ENCODE assay signal across 8 mouse cellular contexts in genomic region chr5:64806600-64806999, GRCm38 (mm10). TPM values are rescaled to one million over a fixed set of nuclear protein-coding genes. Genes with fewer than 3 reads are reported as not detected.
DNase-seq lines count a peak whose midpoint lies in the region; ATAC-seq and TF ChIP-seq lines count a peak whose summit lies in the region.

No protein-coding gene starts in this region.

- no peak for ATAC-seq in embryonic facial prominence, embryonic 12.5 days (ENCODE audit: insufficient number of reproducible peaks, insufficient read depth, low FRiP score, low TSS enrichment)
- no peak for ATAC-seq in intestine, embryonic 15.5 days

- H3K27ac ChIP-seq in layer of hippocampus, adult 2 months: peak overlapping the region; percentile 99
- H3K27ac ChIP-seq in embryonic facial prominence, embryonic 12.5 days: peak overlapping the region; percentile 93
- H3K27ac ChIP-seq in intestine, embryonic 15.5 days: peak overlapping the region; percentile 91

- H3K4me2 ChIP-seq in embryonic facial prominence, embryonic 12.5 days (replicated peaks): peak overlapping the region; percentile 58
- peak overlapping the region; percentile 68 for H3K4me2 ChIP-seq in intestine, embryonic 15.5 days (replicated peaks)

- H3K4me1 ChIP-seq in embryonic facial prominence, embryonic 12.5 days: peaks cover 54% of the 10 kb centered on the region
- peaks cover 43% of the 10 kb centered on the region for H3K4me1 ChIP-seq in intestine, embryonic 15.5 days (replicated peaks)

- peak overlapping the region; percentile 92 for H3K4me3 ChIP-seq in layer of hippocampus, adult 2 months
- H3K4me3 ChIP-seq in embryonic facial prominence, embryonic 12.5 days: peak overlapping the region; percentile 74; the same call in 1 of the 2 replicates
- H3K4me3 ChIP-seq in intestine, embryonic 15.5 days (replicated peaks): peak overlapping the region; percentile 42; the same call in 1 of the 2 replicates

- no peaks in the 10 kb centered on the region for H3K27me3 ChIP-seq in embryonic facial prominence, embryonic 12.5 days
- no peaks in the 10 kb centered on the region for H3K27me3 ChIP-seq in intestine, embryonic 15.5 days (replicated peaks)

- H3K9me3 ChIP-seq in embryonic facial prominence, embryonic 12.5 days: no peaks in the 10 kb centered on the region
- H3K9me3 ChIP-seq in intestine, embryonic 15.5 days: no peaks in the 10 kb centered on the region

- 24% methylated on average over 2 of the region's 2 CpGs for WGBS in embryonic facial prominence, embryonic 12.5 days
- WGBS in intestine, embryonic 15.5 days: 18% methylated on average over 2 of the region's 2 CpGs

- H3K36me3 ChIP-seq in embryonic facial prominence, embryonic 12.5 days: no peaks in the 10 kb centered on the region
- no peaks in the 10 kb centered on the region for H3K36me3 ChIP-seq in intestine, embryonic 15.5 days

- DNase-seq in layer of hippocampus, adult 2 months (ENCODE audit: low spot score in 2 of 2): no peak
- no peak for DNase-seq in layer of hippocampus, adult 9-11 months
- peak; percentile 46 for DNase-seq in naive thymus-derived CD4-positive, alpha-beta T cell, adult 2 months (ENCODE audit: low read depth)
- no peak for DNase-seq in urinary bladder, postnatal 14 days (ENCODE audit: low spot score)
- DNase-seq in B cell, adult 2 months: no peak
- no peak for DNase-seq in left cerebral cortex, adult 9 months (ENCODE audit: low spot score in 2 of 2)

- peak overlapping the region; percentile 55; the same call in 1 of the 2 replicates for H3K9ac ChIP-seq in embryonic facial prominence, embryonic 12.5 days
- 0 out of 2 replicates have a peak overlapping the region, but pooled peaks have one; percentile 13 for H3K9ac ChIP-seq in intestine, embryonic 15.5 days

- TF ChIP-seq CTCF in layer of hippocampus, adult 2 months (conservative IDR thresholded peaks at IDR 0.05): no peak

RNA-seq across cellular contexts. Expression of gene Klf3, which starts 3.4 kb away (rescaled TPM):
- 10 to 100 TPM; 55.0 to 55.2 TPM for total RNA-seq in layer of hippocampus, adult 2 months (2021)
- polyA plus RNA-seq in embryonic facial prominence, embryonic 12.5 days (2016; fragmentation: Nextera tagmentation; extraction: Ambion mirVana): 45.2 and 50.8 TPM in 2 replicates
- 87.6 and 91.8 TPM in 2 replicates for polyA plus RNA-seq in intestine, embryonic 15.5 days (2015; fragmentation: Nextera tagmentation; extraction: Ambion mirVana)

Comparison
In these comparisons a context has a peak if more than half of its experiments do, and no peak if none do; other contexts are left out.
1. H3K4me3 ChIP-seq: peak in every context shown above with its lines; median percentile 92 in layer of hippocampus, adult 2 months; 74 in embryonic facial prominence, embryonic 12.5 days; 42 in intestine, embryonic 15.5 days.